Mouse (Mus musculus): ENCODE measurements at regions not wholly inside any gene's neighbourhood (a gene's known extent, or its start where the extent isn't known, plus 50 kb on each side); places are given as distances from the start of the nearest gene placed in this dataset.

DNA sequence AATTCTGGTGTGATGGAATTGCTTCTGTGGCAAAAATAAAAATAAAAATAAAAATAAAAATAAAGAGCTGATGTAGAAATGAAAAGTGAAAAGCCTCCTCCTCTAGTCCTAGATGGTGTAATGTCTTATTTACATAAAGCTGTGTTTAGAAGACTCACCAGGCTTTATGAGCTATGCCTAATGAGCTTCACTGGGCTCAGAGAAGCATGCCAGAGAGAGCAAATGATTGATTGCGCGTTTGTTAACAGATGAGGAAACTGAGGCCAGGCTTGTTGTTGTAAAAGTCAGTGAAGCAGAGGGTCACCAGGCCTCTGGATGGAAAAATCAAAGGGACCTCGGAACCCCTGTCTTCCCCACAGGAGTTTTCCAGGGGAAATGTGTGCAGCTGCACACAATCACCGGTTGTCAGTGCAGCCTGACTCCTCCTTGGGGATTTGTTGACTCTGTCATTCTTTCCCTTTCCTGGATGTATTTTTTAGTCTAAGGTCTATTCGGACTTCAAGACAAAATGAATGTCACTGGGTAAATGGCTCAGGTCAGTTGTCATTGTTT is 213.8 kb downstream of the Stim2 start:
- H3K9me3 ChIP-seq, result no peaks in the 10 kb centered on the region
- H3K4me2 ChIP-seq, result no peak overlapping the region
- no peak overlapping the region for H3K4me3 ChIP-seq
- no peaks in the 10 kb centered on the region for H3K36me3 ChIP-seq
- H3K27me3 ChIP-seq, result no peaks in the 10 kb centered on the region
- 49% methylated on average over 5 of the region's 5 CpGs for WGBS
- no peaks in the 10 kb centered on the region for H3K4me1 ChIP-seq (replicated peaks)
- ATAC-seq (ENCODE audit: low FRiP score, low read depth), result no peak
- H3K9ac ChIP-seq, result no peak overlapping the region
- H3K27ac ChIP-seq (replicated peaks), result no peak overlapping the region

DNA sequence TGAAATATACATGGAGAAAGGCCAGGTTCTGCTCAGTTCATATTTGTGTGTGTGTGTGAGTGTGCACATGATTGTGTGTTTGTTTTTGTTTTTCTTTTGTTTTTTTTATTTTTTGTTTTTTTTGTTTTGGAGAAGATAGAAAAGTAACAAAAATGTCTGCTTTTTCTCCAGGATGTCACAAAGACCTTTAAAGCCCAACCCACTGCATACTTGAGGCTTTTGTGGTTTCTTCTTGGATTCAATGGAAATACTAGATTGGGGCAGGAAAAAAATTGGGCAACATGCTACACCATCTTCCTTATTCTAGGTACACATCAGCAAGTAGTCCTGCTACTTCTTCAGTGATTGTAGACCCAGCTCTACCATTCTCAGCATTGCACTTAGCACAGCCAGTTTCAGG is 226.7 kb downstream of the Stim2 start:
- H3K27ac ChIP-seq (replicated peaks), result no peak overlapping the region
- no peak overlapping the region for H3K4me2 ChIP-seq
- H3K36me3 ChIP-seq, result no peaks in the 10 kb centered on the region
- ATAC-seq (ENCODE audit: low FRiP score, low read depth), result no peak
- H3K27me3 ChIP-seq, result no peaks in the 10 kb centered on the region
- no peak overlapping the region for H3K4me3 ChIP-seq
- no peaks in the 10 kb centered on the region for H3K9me3 ChIP-seq
- H3K4me1 ChIP-seq (replicated peaks), result no peaks in the 10 kb centered on the region
- H3K9ac ChIP-seq, result no peak overlapping the region

DNA sequence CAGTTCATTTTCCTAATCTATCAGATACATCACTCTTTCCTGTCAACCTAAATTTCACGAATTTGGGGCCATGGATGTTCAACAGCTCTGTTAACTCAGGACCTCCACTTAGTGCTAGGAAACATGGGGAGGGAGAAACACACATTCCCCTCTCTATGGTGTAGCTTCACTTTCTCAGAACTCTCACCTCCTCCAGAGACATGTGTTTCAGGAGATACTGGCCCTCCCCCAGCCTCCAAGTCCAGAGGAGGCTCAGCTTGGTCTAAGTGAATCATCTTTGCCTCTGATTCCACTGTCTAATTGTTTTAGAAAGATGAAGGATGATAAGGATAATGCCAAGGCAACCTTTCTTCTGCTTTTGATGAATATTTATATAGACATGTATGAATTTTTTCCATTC is 236.3 kb downstream of the Stim2 start:
- Histone ChIP-seq H3K27me3 (no peaks in the 10 kb centered on the region), H3K4me3 (no peak overlapping the region), H3K4me2 (no peak overlapping the region), H3K4me1 (replicated peaks) (no peaks in the 10 kb centered on the region), H3K9ac (no peak overlapping the region), H3K9me3 (no peaks in the 10 kb centered on the region), H3K27ac (replicated peaks) (no peak overlapping the region), H3K36me3 (no peaks in the 10 kb centered on the region)
- WGBS, result 92% methylated on average over 1 of the region's 1 CpGs
- no peak for ATAC-seq (ENCODE audit: low FRiP score, low read depth)

DNA sequence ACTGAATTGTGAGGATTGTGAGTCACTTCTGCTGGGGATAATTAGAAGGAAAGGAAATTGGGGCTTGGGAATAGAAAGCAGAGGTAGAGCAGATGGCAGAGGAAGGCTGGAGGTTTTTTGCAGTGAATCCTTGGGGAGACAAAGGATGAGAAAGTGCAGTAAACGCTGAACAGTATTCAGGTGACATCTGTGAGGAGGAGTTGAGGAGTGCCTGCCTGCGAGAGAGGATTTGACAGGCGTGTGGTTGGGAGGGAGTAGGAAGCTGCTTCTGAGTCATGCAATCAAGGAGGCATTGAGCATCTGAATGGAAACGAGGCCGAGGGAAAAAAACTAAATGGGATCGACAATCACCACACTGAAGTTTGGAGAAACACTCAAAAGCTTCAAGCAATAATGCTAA is 236.9 kb downstream of the Stim2 start:
- 35% methylated on average over 6 of the region's 6 CpGs for WGBS
- Histone ChIP-seq H3K4me1 (replicated peaks) (no peaks in the 10 kb centered on the region), H3K4me2 (no peak overlapping the region), H3K27ac (replicated peaks) (no peak overlapping the region), H3K27me3 (no peaks in the 10 kb centered on the region), H3K36me3 (no peaks in the 10 kb centered on the region), H3K9ac (no peak overlapping the region), H3K9me3 (no peaks in the 10 kb centered on the region), H3K4me3 (no peak overlapping the region)
- no peak for ATAC-seq (ENCODE audit: low FRiP score, low read depth)

DNA sequence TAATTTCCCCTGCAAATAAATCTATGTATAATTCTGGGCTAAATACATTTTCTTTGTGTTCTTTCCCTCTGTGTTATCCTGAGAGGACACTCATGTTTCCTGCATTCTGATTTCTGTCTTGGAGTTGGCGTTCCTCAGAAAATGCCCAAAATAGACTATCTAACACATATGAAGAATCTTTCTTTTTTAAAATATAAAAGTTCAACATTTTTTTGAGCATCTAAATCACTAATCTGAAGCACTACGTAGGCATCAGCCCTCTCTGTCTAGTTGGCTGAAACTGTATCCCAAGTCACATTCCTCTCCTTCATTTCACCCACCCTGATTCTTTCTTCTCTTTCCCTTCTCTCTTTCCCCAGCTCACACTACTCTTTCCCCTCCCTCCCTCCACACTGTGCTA is 238.9 kb downstream of the Stim2 start:
- H3K27me3 ChIP-seq, result no peaks in the 10 kb centered on the region
- ATAC-seq (ENCODE audit: low FRiP score, low read depth), result no peak
- no peaks in the 10 kb centered on the region for H3K9me3 ChIP-seq
- no peak overlapping the region for H3K4me3 ChIP-seq
- WGBS, result 99% methylated on average over 2 of the region's 2 CpGs
- no peak overlapping the region for H3K4me2 ChIP-seq
- no peak overlapping the region for H3K9ac ChIP-seq
- no peak overlapping the region for H3K27ac ChIP-seq (replicated peaks)
- H3K36me3 ChIP-seq, result no peaks in the 10 kb centered on the region
- no peaks in the 10 kb centered on the region for H3K4me1 ChIP-seq (replicated peaks)

DNA sequence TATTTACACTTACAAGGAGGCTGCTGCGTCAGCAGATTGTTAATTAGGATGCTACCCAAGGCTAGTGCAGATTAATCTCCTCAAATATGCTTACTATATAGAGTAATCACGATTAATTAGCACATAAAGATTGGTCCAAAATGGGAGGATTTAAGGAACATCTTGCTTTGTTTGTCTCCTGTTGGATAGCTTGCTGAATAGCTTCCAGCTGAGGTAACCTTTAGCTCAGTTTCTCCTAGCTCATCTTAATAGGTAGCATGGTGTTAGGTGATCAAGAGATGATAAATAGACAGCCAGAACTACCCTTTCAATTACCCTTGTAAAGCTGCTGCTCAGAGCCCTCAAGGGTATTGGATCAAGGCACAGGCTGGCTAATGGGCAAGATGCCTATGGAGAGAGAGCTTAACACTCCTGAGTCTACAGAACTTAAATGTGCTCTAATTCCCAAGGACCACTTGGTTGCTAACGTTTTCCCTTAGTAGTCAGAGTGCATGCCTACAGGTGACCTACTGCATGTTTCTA is 240.4 kb downstream of the Stim2 start:
- Histone ChIP-seq H3K9ac (no peak overlapping the region), H3K27me3 (no peaks in the 10 kb centered on the region), H3K9me3 (no peaks in the 10 kb centered on the region), H3K4me2 (no peak overlapping the region), H3K4me1 (replicated peaks) (no peaks in the 10 kb centered on the region), H3K27ac (replicated peaks) (no peak overlapping the region), H3K36me3 (no peaks in the 10 kb centered on the region), H3K4me3 (no peak overlapping the region)
- ATAC-seq (ENCODE audit: low FRiP score, low read depth), result no peak
- WGBS, result 68% methylated on average over 3 of the region's 3 CpGs

DNA sequence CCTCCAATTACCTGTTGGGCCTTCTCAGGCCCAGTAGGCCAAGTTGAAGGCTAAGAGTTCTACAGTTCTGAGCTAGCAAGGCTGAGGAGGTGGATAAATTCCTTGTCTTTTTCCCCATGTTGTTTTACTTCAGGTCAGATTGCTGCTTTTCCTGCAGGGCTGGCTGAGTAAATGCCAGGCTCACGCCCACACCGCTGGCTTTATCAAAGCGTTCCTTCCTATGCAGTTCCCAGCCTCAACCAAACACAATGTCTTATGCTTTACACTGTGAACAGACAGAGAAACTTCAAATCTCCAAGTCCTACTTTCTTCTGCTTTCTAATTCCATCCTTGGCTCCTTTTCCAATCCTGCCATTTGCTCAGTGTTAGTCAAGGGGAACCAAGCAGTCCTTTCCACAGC is 241.3 kb downstream of the Stim2 start:
- no peak overlapping the region for H3K4me3 ChIP-seq
- WGBS, result 90% methylated on average over 3 of the region's 3 CpGs
- no peak for ATAC-seq (ENCODE audit: low FRiP score, low read depth)

DNA sequence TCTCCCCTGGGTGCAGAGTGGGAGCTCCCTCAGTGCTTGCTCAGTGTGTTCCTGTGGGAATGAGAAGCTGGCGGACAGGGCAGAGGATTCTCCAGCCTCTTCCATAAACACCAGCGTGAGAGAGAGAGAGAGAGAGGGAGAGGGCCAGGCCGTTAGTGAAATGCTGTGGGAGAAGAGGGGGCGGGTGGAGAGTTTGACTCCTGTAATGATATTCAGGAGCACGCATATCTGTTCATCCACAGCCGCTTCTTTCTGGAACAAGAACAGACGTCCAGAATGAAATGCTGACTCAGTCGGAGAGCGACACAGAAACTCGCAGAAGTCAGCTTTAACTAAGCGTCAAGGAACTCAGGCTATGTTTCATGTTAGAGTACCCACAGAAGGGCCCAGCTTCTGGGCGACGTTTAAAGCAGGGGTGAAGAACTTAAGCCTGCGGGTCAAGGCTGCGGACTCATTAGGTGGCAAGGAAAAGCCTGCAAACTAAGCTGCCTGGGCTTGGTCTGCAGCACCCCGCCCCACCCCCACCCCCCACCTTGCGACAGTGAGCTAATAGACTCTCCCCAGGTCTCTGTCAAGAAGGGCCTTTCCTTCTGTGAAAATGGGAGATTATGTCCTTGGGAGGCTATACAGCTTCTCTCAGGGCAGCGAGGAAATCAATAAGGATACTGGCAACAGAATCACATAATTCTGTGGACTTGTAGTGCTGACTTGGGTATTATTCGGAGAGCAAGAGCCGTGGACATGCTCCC is 243.0 kb downstream of the Stim2 start:
- Histone ChIP-seq H3K27ac (replicated peaks) (no peak overlapping the region), H3K27me3 (no peaks in the 10 kb centered on the region), H3K4me2 (peak overlapping the region; percentile 36; the same call in 1 of the 2 replicates), H3K9ac (no peak overlapping the region), H3K9me3 (no peaks in the 10 kb centered on the region), H3K36me3 (no peaks in the 10 kb centered on the region), H3K4me3 (no peak overlapping the region), H3K4me1 (replicated peaks) (no peaks in the 10 kb centered on the region)
- WGBS, result 44% methylated on average over 20 of the region's 20 CpGs
- no peak for ATAC-seq (ENCODE audit: low FRiP score, low read depth)

More for the DNA sequence above, 241.3 kb downstream of the Stim2 start:
- Histone ChIP-seq H3K27ac (replicated peaks) (no peak overlapping the region), H3K27me3 (no peaks in the 10 kb centered on the region), H3K9me3 (no peaks in the 10 kb centered on the region), H3K36me3 (no peaks in the 10 kb centered on the region), H3K4me1 (replicated peaks) (no peaks in the 10 kb centered on the region), H3K4me2 (no peak overlapping the region), H3K9ac (no peak overlapping the region)

DNA sequence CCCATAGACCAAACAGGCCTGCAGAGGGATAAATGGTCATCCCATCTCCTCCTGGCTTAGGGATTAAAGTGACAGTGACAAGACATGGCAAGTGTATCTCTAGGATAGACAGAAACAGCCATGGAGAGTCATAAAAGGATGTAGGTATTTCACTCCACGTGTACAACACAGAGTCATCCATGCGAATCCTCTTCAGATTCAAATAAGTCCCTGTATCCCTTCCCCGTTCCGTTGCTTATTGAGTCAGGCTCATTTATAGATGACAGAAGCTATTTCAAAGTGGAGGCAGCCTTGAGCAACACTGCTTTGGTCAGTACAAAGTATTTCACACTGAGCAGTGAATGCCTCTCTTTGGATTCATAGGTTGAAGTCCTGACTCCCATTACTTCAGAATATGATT is 243.8 kb downstream of the Stim2 start:
- Histone ChIP-seq H3K27me3 (no peaks in the 10 kb centered on the region), H3K36me3 (no peaks in the 10 kb centered on the region), H3K27ac (replicated peaks) (no peak overlapping the region), H3K9ac (no peak overlapping the region), H3K4me1 (replicated peaks) (no peaks in the 10 kb centered on the region), H3K9me3 (no peaks in the 10 kb centered on the region), H3K4me2 (no peak overlapping the region), H3K4me3 (no peak overlapping the region)
- 77% methylated on average over 4 of the region's 4 CpGs for WGBS
- ATAC-seq (ENCODE audit: low FRiP score, low read depth), result no peak

DNA sequence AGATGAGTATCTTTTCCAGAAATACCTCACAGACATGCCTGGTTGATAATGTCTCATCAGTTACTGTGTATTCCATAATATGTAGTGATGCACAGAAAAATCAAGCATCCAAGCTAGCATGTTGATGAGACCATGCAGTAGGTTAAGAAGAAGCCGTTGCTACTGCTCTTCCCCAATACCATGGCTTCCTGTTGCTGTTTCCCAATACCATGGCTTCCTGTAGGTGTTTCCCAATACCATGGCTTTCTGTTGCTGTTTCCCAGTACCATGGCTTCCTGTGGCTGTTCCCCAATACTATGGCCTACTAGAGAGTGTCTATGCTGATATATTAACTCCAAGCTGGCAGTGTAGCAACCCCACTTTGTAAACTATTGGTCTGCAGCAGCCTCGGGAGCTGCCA is 253.7 kb downstream of the Stim2 start:
- no peak for ATAC-seq (ENCODE audit: low FRiP score, low read depth)
- 84% methylated on average over 2 of the region's 2 CpGs for WGBS
- Histone ChIP-seq H3K27me3 (no peaks in the 10 kb centered on the region), H3K9me3 (no peaks in the 10 kb centered on the region), H3K4me1 (replicated peaks) (no peaks in the 10 kb centered on the region), H3K4me2 (no peak overlapping the region), H3K9ac (no peak overlapping the region), H3K27ac (replicated peaks) (no peak overlapping the region), H3K36me3 (no peaks in the 10 kb centered on the region), H3K4me3 (no peak overlapping the region)

DNA sequence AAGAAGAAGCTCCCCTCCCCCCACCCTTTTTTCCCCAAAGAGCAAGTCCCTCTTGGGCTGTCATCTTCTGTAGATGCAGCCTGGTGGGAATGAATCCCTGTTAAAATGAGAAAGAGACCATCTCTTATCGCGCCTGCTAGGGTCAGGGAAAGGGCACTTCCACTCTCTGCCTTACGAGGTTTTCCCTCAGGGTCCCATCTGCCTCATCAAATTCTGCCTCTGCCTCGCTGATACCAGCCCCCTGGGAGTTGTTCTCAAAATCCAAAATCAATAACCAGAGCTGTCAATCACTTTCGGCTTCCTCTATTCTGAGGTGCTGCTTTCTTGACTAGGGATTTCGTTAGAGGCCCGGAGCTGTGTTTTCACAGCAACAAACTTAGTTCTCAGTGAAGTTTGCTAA is 255.7 kb downstream of the Stim2 start:
- Histone ChIP-seq H3K4me2 (no peak overlapping the region), H3K9me3 (no peaks in the 10 kb centered on the region), H3K4me3 (no peak overlapping the region), H3K27ac (replicated peaks) (no peak overlapping the region), H3K27me3 (no peaks in the 10 kb centered on the region), H3K36me3 (no peaks in the 10 kb centered on the region), H3K9ac (no peak overlapping the region), H3K4me1 (replicated peaks) (no peaks in the 10 kb centered on the region)
- ATAC-seq (ENCODE audit: low FRiP score, low read depth), result no peak
- 57% methylated on average over 7 of the region's 7 CpGs for WGBS

DNA sequence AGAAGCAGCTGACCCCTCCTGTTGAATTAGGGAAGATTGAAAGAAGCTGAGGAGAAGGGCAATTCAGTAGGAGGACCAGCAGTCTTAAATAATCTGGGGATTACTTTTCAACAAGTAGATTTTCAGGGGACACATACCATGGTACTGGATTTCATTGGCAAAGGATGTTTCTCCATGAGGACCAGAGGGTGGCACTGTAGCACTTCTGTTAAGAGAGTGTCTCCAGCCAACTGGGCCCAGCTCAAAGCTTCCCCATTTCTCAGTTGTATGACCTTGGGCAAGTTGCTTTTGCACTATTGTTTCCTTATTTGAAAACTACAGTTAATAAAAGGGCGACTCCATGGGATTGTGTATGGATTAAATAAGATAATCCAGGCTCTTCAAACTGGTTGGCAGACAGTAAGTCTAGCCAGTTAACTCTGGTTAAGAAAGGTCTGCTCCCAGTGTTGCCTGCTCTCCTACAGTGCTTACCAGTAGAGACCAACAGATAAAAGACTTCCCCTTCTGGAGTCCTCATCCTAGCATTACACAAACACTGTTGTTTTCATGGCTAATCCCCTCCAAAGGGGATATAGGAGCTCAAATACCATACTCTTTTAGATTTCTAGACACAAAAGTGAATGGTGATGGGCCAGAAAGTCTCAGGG is 259.9 kb downstream of the Stim2 start:
- ATAC-seq (ENCODE audit: low FRiP score, low read depth), result peak; percentile 71; the same call in 1 of the 2 replicates
- no peaks in the 10 kb centered on the region for H3K9me3 ChIP-seq
- H3K4me2 ChIP-seq, result no peak overlapping the region
- 24% methylated on average over 1 of the region's 1 CpGs for WGBS
- no peaks in the 10 kb centered on the region for H3K36me3 ChIP-seq
- H3K4me1 ChIP-seq (replicated peaks), result no peaks in the 10 kb centered on the region
- H3K9ac ChIP-seq, result no peak overlapping the region
- H3K27ac ChIP-seq (replicated peaks), result no peak overlapping the region
- no peak overlapping the region for H3K4me3 ChIP-seq
- H3K27me3 ChIP-seq, result no peaks in the 10 kb centered on the region

All from hindbrain, embryonic 15.5 days (tissue).